Mouse (Mus musculus): ENCODE results near the gene Ist1. TPM values are rescaled to one million over a fixed set of nuclear protein-coding genes. Genes with fewer than 3 reads are reported as not detected.

Ist1 gene
- polyA plus RNA-seq, 1 experiment from 2014 or later: 103 TPM

DNA sequence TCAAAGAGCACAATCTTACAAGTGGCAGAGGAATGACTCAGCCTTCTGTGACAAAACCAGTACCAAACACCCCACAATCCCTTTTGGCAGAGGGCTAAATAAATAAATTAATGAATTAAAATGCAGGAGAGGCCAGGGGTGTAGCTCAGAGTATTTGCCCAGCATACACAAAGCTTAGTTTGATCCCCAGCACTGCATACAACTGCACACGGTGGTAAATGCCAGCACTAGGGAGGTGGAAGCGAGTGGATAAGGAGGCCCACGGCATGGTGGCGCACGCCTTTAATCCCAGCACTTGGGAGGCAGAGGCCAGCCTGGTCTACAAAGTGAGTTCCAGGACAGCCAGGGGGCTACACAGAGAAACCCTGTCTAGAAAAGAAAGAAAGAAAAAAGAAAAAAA lies 20.4 kb downstream of the Ist1 start:
- no peaks in the 10 kb centered on the region for H3K4me1 ChIP-seq
- no peak overlapping the region for H3K4me3 ChIP-seq
- H3K27ac ChIP-seq: no peak overlapping the region
- no peak for DNase-seq (ENCODE audit: low spot score)
- no peaks in the 10 kb centered on the region for H3K9me3 ChIP-seq
- 93% methylated on average over 5 of the region's 5 CpGs for WGBS
- peaks cover 93% of the 10 kb centered on the region for H3K36me3 ChIP-seq
- H3K27me3 ChIP-seq (ENCODE audit: insufficient read depth, poor library complexity, severe bottlenecking): no peaks in the 10 kb centered on the region

DNA sequence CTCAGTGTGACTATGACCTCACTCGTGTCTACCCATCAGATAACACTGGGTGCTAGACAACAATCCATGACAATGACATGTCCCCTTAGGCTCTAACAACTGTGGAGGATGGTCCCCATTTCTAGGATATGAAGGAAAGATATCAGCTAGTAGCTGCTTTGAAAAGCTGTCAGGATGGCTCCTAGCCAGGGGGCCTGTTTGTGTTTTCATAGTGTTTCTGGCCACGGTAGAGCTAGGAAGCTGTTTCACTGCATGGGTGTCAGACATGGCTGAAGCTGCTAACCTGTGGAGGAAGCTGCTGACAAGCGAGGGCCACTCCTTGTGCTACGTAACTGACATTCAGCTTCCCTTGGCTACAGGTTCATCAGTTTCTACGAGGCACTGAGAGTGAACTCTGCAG lies 26.4 kb downstream of the Ist1 start:
- Histone ChIP-seq H3K27ac (no peak overlapping the region), H3K27me3 (ENCODE audit: insufficient read depth, poor library complexity, severe bottlenecking) (no peaks in the 10 kb centered on the region), H3K4me3 (no peak overlapping the region), H3K36me3 (peaks cover 42% of the 10 kb centered on the region), H3K4me1 (no peaks in the 10 kb centered on the region), H3K9me3 (no peaks in the 10 kb centered on the region)
- DNase-seq (ENCODE audit: low spot score): no peak
- 70% methylated on average over 5 of the region's 5 CpGs for WGBS

DNA sequence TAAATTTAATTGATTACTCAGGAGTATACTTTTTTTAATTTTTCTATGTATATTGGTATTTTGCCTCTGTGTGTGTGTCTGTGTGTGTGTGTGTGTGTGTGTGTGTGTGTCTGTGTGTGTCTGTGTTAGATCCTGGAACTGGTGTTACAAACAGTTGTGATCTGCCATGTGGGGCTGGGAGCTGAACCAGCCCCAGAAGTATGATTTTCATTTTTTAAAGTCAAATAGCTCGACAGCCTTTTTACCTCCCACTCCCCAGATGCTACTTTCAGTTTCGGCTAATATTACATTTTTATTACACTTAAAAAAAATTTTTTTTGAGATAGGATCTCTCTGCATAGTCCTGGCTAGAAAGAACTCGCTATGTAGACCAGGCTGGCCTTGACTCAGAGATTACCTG lies 30.7 kb downstream of the Ist1 start:
- no peak for DNase-seq (ENCODE audit: low spot score)
- 78% methylated on average over 3 of the region's 3 CpGs for WGBS
- Histone ChIP-seq H3K27ac (no peak overlapping the region), H3K4me3 (no peak overlapping the region), H3K27me3 (ENCODE audit: insufficient read depth, poor library complexity, severe bottlenecking) (no peaks in the 10 kb centered on the region), H3K36me3 (0 out of 2 replicates have a peak, but pooled peaks cover 5% of the 10 kb centered on the region), H3K4me1 (no peaks in the 10 kb centered on the region), H3K9me3 (no peaks in the 10 kb centered on the region)

DNA sequence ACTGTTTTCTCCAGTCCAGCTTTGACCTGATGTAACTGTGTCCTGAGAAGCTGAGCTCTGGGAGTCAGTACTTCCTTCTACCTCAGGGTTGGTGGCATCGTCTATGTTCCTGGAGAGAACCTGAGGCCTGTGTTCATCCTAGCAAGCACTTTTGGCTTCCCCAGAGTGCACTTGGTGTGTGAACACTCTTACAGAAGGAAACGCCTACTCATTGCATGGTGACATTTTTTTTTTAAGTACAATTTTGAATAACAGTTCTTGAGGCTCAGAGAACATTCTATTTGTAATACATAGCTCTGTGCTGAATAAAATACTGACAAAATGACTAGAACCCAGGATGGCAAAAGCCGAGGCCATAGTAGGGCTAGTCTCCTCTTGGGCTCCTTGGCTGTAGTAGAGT lies 36.2 kb downstream of the Ist1 start:
- no peaks in the 10 kb centered on the region for H3K9me3 ChIP-seq
- no peaks in the 10 kb centered on the region for H3K4me1 ChIP-seq
- H3K27ac ChIP-seq: no peak overlapping the region
- no peak for DNase-seq (ENCODE audit: low spot score)
- no peak overlapping the region for H3K4me3 ChIP-seq
- no peaks in the 10 kb centered on the region for H3K27me3 ChIP-seq (ENCODE audit: insufficient read depth, poor library complexity, severe bottlenecking)
- WGBS: 76% methylated on average over 3 of the region's 3 CpGs
- H3K36me3 ChIP-seq: no peaks in the 10 kb centered on the region

DNA sequence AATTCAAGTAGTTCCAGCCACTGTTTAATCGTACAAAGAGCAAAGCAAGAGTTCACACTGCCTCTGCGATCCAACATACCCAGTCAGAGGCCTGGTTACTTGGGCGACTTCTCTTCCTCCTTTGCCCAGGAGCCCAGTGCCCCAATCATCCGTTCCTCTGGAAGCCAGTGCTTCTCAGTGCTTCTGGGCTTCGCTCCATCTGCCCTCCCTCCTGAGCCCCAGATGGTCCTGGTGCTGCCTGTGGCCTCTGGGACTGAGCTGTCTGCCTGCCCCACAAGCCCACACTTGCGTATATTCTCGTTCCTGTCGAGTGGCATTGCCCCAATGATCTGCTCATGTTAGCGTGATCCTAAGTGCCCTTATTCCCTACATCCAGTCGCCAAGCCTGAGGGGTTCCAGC lies 42.3 kb downstream of the Ist1 start:
- Histone ChIP-seq H3K27ac (no peak overlapping the region), H3K36me3 (no peaks in the 10 kb centered on the region), H3K27me3 (ENCODE audit: insufficient read depth, poor library complexity, severe bottlenecking) (no peaks in the 10 kb centered on the region), H3K9me3 (no peaks in the 10 kb centered on the region), H3K4me3 (no peak overlapping the region), H3K4me1 (no peaks in the 10 kb centered on the region)
- 79% methylated on average over 10 of the region's 10 CpGs for WGBS
- DNase-seq (ENCODE audit: low spot score): no peak

DNA sequence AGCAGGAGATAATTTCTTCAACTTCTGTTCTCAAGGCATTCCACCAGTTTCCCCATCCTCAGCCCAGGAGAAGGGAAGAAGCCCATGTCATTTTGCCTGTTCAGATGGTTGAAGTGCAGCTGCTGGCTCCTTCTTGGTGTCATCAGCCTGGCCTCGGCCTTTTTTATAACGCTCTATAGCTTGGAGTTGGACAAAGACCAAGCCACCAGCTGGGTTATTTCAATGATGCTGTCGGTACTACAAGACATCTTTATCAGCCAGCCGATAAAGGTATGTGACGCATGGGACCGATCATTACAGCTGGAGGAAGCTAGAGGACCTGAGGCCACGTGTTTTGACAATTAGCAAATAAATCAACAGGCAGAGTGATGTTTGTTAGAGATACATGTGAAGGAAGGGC lies 44.6 kb downstream of the Ist1 start:
- Histone ChIP-seq H3K4me1 (no peaks in the 10 kb centered on the region), H3K27ac (no peak overlapping the region), H3K4me3 (no peak overlapping the region), H3K9me3 (no peaks in the 10 kb centered on the region), H3K36me3 (no peaks in the 10 kb centered on the region), H3K27me3 (ENCODE audit: insufficient read depth, poor library complexity, severe bottlenecking) (no peaks in the 10 kb centered on the region)
- no peak for DNase-seq (ENCODE audit: low spot score)
- WGBS: 48% methylated on average over 7 of the region's 7 CpGs

DNA sequence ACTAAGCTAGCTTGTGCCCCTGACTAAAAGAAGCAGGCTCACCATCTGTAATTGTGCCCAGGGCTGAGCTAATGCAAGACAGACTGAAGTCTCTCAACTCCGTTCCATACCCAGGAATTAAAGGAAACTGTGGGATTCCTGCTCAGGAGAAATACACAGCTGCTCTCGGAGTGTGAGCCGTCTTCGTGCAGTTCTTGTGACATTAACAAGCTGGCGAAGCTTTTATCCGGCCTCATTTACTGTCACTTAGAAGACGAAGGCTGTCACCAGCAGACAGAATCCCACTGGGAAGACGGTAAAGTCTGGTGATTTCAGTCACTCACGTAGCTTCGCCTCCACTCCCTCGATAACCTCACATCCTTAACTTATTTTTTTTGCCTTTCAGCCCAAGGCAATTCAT lies 45.7 kb downstream of the Ist1 start:
- DNase-seq (ENCODE audit: low spot score): no peak
- Histone ChIP-seq H3K9me3 (no peaks in the 10 kb centered on the region), H3K27me3 (ENCODE audit: insufficient read depth, poor library complexity, severe bottlenecking) (no peaks in the 10 kb centered on the region), H3K4me1 (no peaks in the 10 kb centered on the region), H3K36me3 (no peaks in the 10 kb centered on the region), H3K27ac (no peak overlapping the region), H3K4me3 (no peak overlapping the region)
- WGBS: 72% methylated on average over 11 of the region's 11 CpGs

DNA sequence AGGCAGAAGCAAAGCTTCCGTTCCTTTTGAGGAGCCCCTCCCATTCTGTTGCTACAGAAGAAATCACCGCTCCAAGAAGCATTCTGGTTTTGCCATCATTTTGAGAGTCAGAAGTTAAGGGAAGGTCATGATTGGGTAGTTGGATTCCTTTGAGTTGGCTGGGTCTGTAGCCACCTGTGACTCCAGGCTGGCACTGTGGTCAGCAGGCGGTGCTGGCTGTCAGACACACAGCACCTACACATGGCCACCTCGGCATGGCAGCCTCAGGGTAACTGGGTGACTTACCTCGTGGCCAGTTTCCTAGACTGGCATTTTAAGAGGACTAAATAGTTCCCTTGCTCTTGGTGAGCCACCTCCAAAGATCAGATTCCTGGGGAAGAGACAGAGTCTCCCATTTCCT lies 51.8 kb downstream of the Ist1 start:
- 74% methylated on average over 5 of the region's 5 CpGs for WGBS
- no peaks in the 10 kb centered on the region for H3K9me3 ChIP-seq
- H3K27ac ChIP-seq: no peak overlapping the region
- no peaks in the 10 kb centered on the region for H3K4me1 ChIP-seq
- 0 out of 2 replicates have a peak, but pooled peaks cover 7% of the 10 kb centered on the region for H3K27me3 ChIP-seq (ENCODE audit: insufficient read depth, poor library complexity, severe bottlenecking)
- no peaks in the 10 kb centered on the region for H3K36me3 ChIP-seq
- no peak overlapping the region for H3K4me3 ChIP-seq
- DNase-seq (ENCODE audit: low spot score): no peak

DNA sequence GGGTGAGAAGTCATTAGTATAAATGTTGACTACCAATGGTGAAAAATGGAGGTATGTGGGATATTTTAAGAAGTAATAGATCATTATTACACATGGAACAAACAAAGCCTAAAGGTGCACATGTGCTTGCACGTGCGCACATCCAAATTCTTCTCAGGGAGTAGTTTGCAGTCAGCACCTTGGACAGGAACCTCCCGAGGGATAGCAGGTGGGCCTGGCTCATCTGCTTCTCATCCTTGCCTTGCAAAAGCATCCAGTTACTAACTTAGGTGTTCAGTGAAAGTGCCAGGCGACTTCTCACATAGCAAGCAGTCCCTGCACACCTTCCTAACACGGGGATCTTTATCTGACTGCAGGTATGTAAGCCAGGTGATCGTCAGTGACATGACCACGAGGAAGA lies 52.6 kb downstream of the Ist1 start:
- no peak overlapping the region for H3K27ac ChIP-seq
- WGBS: 60% methylated on average over 7 of the region's 7 CpGs
- H3K36me3 ChIP-seq: no peaks in the 10 kb centered on the region
- DNase-seq (ENCODE audit: low spot score): no peak
- no peak overlapping the region for H3K4me3 ChIP-seq
- H3K9me3 ChIP-seq: no peaks in the 10 kb centered on the region
- no peaks in the 10 kb centered on the region for H3K4me1 ChIP-seq
- 0 out of 2 replicates have a peak, but pooled peaks cover 7% of the 10 kb centered on the region for H3K27me3 ChIP-seq (ENCODE audit: insufficient read depth, poor library complexity, severe bottlenecking)

DNA sequence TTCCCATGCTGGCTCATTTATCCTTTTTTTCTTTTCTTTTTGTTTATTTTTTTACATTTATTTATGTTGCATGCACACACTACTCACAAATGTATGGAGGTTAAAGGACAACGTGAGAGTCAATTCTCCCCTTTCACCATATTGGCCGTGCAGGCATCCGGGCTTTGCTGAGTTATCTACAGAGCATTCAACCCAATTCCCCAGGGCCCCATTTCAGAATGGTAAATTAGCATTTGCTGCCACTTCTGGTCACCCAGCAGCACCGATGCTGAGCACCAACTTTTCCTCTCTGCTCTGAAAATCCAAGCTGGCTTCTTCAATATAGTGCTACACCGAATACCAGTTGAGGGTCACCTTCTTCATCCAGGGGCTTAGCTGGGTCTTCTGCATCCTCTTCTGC lies 54.2 kb downstream of the Ist1 start:
- no peak for DNase-seq (ENCODE audit: low spot score)
- H3K36me3 ChIP-seq: no peaks in the 10 kb centered on the region
- H3K27me3 ChIP-seq (ENCODE audit: insufficient read depth, poor library complexity, severe bottlenecking): 0 out of 2 replicates have a peak, but pooled peaks cover 7% of the 10 kb centered on the region
- H3K4me1 ChIP-seq: no peaks in the 10 kb centered on the region
- WGBS: 86% methylated on average over 5 of the region's 5 CpGs
- no peak overlapping the region for H3K27ac ChIP-seq
- H3K4me3 ChIP-seq: no peak overlapping the region
- no peaks in the 10 kb centered on the region for H3K9me3 ChIP-seq

DNA sequence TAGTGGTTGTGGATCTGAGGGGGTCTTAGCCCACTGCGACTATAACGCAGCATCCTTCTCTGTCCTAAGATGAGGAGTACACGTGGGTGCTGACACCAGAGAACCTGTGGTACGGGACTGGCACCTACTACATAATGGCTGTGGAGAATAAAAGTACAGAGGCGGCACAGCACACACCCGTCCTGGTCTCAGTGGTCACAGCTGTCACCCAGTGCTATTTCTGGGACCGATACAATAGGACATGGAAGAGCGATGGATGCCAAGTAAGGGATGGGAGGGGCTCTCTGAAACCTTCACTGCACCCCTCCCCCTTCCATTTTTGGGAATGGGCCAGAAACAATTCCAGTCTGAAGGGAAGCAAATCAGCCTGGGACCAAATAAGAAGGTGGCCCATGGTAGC lies 57.9 kb downstream of the Ist1 start:
- Histone ChIP-seq H3K4me3 (no peak overlapping the region), H3K27ac (no peak overlapping the region), H3K36me3 (no peaks in the 10 kb centered on the region), H3K27me3 (ENCODE audit: insufficient read depth, poor library complexity, severe bottlenecking) (0 out of 2 replicates have a peak, but pooled peaks cover 7% of the 10 kb centered on the region), H3K9me3 (no peaks in the 10 kb centered on the region), H3K4me1 (no peaks in the 10 kb centered on the region)
- DNase-seq (ENCODE audit: low spot score): no peak
- 84% methylated on average over 8 of the region's 8 CpGs for WGBS

DNA sequence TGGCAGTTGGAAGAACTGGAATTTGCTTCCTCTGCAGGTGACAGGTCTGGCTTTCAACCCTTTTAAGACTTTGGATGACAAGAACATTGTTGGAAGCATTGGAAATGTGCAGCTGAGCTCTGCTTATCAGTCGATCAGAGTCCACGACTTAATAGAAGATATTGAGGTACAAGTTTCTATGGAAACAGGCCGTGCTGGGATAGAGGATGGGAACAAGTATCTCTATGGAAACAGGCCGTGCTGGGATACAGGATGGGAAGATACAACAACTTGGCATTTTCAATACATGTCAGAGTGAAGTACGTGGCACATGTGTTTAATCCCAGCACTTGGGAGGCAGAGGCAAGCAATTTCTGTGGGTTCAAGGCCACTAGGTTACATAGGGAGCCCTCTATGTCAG lies 60.6 kb downstream of the Ist1 start:
- H3K4me1 ChIP-seq: no peaks in the 10 kb centered on the region
- H3K4me3 ChIP-seq: no peak overlapping the region
- no peak for DNase-seq (ENCODE audit: low spot score)
- no peak overlapping the region for H3K27ac ChIP-seq
- H3K36me3 ChIP-seq: no peaks in the 10 kb centered on the region
- no peaks in the 10 kb centered on the region for H3K9me3 ChIP-seq
- 75% methylated on average over 5 of the region's 5 CpGs for WGBS
- H3K27me3 ChIP-seq (ENCODE audit: insufficient read depth, poor library complexity, severe bottlenecking): no peaks in the 10 kb centered on the region

DNA sequence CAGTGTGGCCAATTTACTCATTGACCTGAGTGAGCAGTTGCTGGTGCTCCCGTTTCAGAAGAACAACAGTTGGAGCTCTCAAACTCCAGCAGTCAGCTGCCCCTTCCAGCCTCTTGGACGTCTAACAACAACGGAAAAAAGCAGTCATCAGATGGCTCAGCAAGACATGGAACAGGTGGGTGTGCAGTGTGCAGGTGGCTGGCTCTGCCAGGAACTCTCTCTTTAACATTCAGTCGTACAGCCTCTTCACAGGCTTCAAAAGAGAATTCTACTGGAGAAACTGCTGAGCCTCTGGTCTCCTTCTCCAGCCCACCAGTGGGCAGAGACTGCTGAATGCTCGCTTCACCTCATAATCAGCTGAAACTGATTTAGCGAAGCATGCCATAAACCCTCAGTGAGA lies 64.4 kb downstream of the Ist1 start:
- DNase-seq (ENCODE audit: low spot score): no peak
- no peaks in the 10 kb centered on the region for H3K27me3 ChIP-seq (ENCODE audit: insufficient read depth, poor library complexity, severe bottlenecking)
- no peaks in the 10 kb centered on the region for H3K36me3 ChIP-seq
- WGBS: 67% methylated on average over 6 of the region's 6 CpGs
- H3K4me1 ChIP-seq: no peaks in the 10 kb centered on the region
- H3K27ac ChIP-seq: no peak overlapping the region
- H3K9me3 ChIP-seq: no peaks in the 10 kb centered on the region
- H3K4me3 ChIP-seq: no peak overlapping the region
